Mouse (Mus musculus) MEL (cell line): ENCODE results near the gene Ltbp2.

Experiments used
- CHD2 ChIP-seq: IDR thresholded peaks from 2 replicates; pipeline ENCODE4 v1.6.1; 2011; ENCODE audit warnings: low read length, improper control_type of control experiment
- CTCF ChIP-seq, 3 experiments: IDR thresholded peaks in 2 of 3; conservative IDR thresholded peaks in 1 of 3; 2 replicates each; pipeline ENCODE4 v1.5.1; 2011 to 2012; ENCODE audit warnings: low read length in 3 of 3, low read depth in 2 of 3, mild to moderate bottlenecking in 2 of 3, improper control_type of control experiment in 1 of 3, inconsistent platforms in 1 of 3, mixed read lengths in 1 of 3, moderate library complexity in 1 of 3; ENCODE audit not compliant: control insufficient read depth in 1 of 3, insufficient read depth in 1 of 3, poor library complexity in 1 of 3, severe bottlenecking in 1 of 3
- MAZ ChIP-seq: IDR thresholded peaks from 2 replicates; pipeline ENCODE4 v1.6.1; 2012; ENCODE audit warnings: low read depth, mild to moderate bottlenecking, inconsistent platforms, low read length, improper control_type of control experiment

GRCm38 (mm10) chr12:84819236-84820168 lies 56.8 kb downstream of the Ltbp2 start:
- TF ChIP-seq CTCF (IDR thresholded peaks at IDR 0.05 in 2 of 3, conservative IDR thresholded peaks at IDR 0.05 in 1 of 3; ENCODE audit: control insufficient read depth in 1 of 3, insufficient read depth in 1 of 3, low read depth in 2 of 3, low read length in 3 of 3, poor library complexity in 1 of 3, severe bottlenecking in 1 of 3) (no peak), CHD2 (no peak), MAZ (no peak)
